Mouse (Mus musculus) CH12.LX (cell line): ENCODE data around the gene Pou1f1. TPM values are rescaled to one million over a fixed set of nuclear protein-coding genes. Genes with fewer than 3 reads are reported as not detected.

ENCODE experiments used
- DNase-seq: peaks from one replicate; pipeline ENCODE4 v3.0.0-alpha.2; 2013; ENCODE audit errors: extremely low read depth
- H3K27ac ChIP-seq: 2 replicates; pipeline ENCODE4 v1.5.1; 2012; ENCODE audit warnings: low read depth, mild to moderate bottlenecking, control low read depth, moderate library complexity; ENCODE audit not compliant: insufficient read depth
- H3K27me3 ChIP-seq: replicated peaks from 2 replicates; pipeline ENCODE3; 2012; ENCODE audit warnings: inconsistent platforms
- H3K36me3 ChIP-seq, 2 experiments: replicated peaks in 1 of 2; 2 replicates each; pipeline versions ENCODE3 to v1.6.1; 2012; ENCODE audit warnings: inconsistent platforms in 1 of 2, low read length in 1 of 2, mild to moderate bottlenecking in 1 of 2, mixed read lengths in 1 of 2, moderate library complexity in 1 of 2; ENCODE audit not compliant: control insufficient read depth in 1 of 2, insufficient read depth in 1 of 2
- H3K4me1 ChIP-seq, 2 experiments: 2 replicates each; pipeline ENCODE4 v1.6.1; 2012; ENCODE audit warnings: inconsistent platforms in 1 of 2, moderate library complexity in 1 of 2; ENCODE audit not compliant: insufficient read depth in 2 of 2, control insufficient read depth in 1 of 2
- H3K4me2 ChIP-seq: 2 replicates; pipeline ENCODE4 v1.6.1; 2012; ENCODE audit warnings: low read depth, mild to moderate bottlenecking, control low read depth; ENCODE audit not compliant: poor library complexity, insufficient read depth, severe bottlenecking
- H3K4me3 ChIP-seq, 3 experiments: fragments of 150-350 bp in 1 of 3; sonication (generic) in 1 of 3; replicated peaks in 1 of 3; 2 replicates each; pipeline versions ENCODE3 to v1.5.1; 2011 to 2012; ENCODE audit warnings: low read depth in 2 of 3, low read length in 2 of 3, mild to moderate bottlenecking in 2 of 3, moderate library complexity in 2 of 3, control low read depth in 1 of 3, improper control_type of control experiment in 1 of 3, inconsistent platforms in 1 of 3, mixed read lengths in 1 of 3; ENCODE audit not compliant: poor library complexity in 1 of 3
- H3K79me2 ChIP-seq: replicated peaks from 2 replicates; pipeline ENCODE4 v1.6.1; 2012; ENCODE audit warnings: mild to moderate bottlenecking, moderate library complexity; ENCODE audit not compliant: control insufficient read depth, poor library complexity, insufficient read depth, severe bottlenecking; ENCODE audit errors: extremely low read depth
- H3K9ac ChIP-seq: 2 replicates; pipeline ENCODE4 v1.6.1; 2012; ENCODE audit warnings: low read depth, mild to moderate bottlenecking, control low read depth, moderate library complexity; ENCODE audit not compliant: insufficient read depth
- H3K9me3 ChIP-seq: replicated peaks from 2 replicates; pipeline ENCODE3; 2012; ENCODE audit warnings: low read length, inconsistent platforms, mixed read lengths
- BHLHE40 ChIP-seq: IDR thresholded peaks from 2 replicates; pipeline ENCODE4 v1.6.1; 2011; ENCODE audit warnings: mild to moderate bottlenecking, low read depth, low read length, improper control_type of control experiment
- CHD1 ChIP-seq: IDR thresholded peaks from 2 replicates; pipeline ENCODE4 v1.6.1; 2012; ENCODE audit warnings: low read depth, low read length, improper control_type of control experiment, inconsistent platforms
- CHD2 ChIP-seq: IDR thresholded peaks from 2 replicates; pipeline ENCODE4 v1.6.1; 2011; ENCODE audit warnings: low read length, improper control_type of control experiment
- CTCF ChIP-seq, 2 experiments: IDR thresholded peaks in 1 of 2; conservative IDR thresholded peaks in 1 of 2; 2 replicates each; pipeline ENCODE4 v1.5.1; 2011 to 2012; ENCODE audit warnings: low read depth in 2 of 2, low read length in 2 of 2, improper control_type of control experiment in 1 of 2, inconsistent platforms in 1 of 2, mild to moderate bottlenecking in 1 of 2, moderate library complexity in 1 of 2
- E2F4 ChIP-seq: IDR thresholded peaks from 2 replicates; pipeline ENCODE4 v1.6.1; 2011; ENCODE audit warnings: low read depth, low read length, improper control_type of control experiment; ENCODE audit not compliant: insufficient replicate concordance
- EP300 ChIP-seq: IDR thresholded peaks from 2 replicates; pipeline ENCODE4 v1.6.1; 2011; ENCODE audit warnings: low read length, improper control_type of control experiment
- ETS1 ChIP-seq: conservative IDR thresholded peaks from 2 replicates; pipeline ENCODE4 v1.6.1; 2012; ENCODE audit warnings: low read depth, mild to moderate bottlenecking, inconsistent platforms, low read length, improper control_type of control experiment, moderate library complexity
- HCFC1 ChIP-seq: IDR thresholded peaks from 2 replicates; pipeline ENCODE4 v1.6.1; 2012; ENCODE audit warnings: low read depth, mild to moderate bottlenecking, inconsistent platforms, low read length, improper control_type of control experiment
- IRF4 ChIP-seq: IDR thresholded peaks from 2 replicates; pipeline ENCODE4 v1.6.1; 2014; ENCODE audit warnings: low read depth, mild to moderate bottlenecking, inconsistent platforms, low read length, improper control_type of control experiment
- JUN ChIP-seq: IDR thresholded peaks from 2 replicates; pipeline ENCODE4 v1.6.1; 2011; ENCODE audit warnings: low read depth, mild to moderate bottlenecking, low read length, improper control_type of control experiment, moderate library complexity; ENCODE audit not compliant: insufficient read depth
- KAT2A ChIP-seq: IDR thresholded peaks from 2 replicates; pipeline ENCODE4 v1.6.1; 2012; ENCODE audit warnings: low read length, improper control_type of control experiment, inconsistent platforms; ENCODE audit not compliant: insufficient replicate concordance
- MAFK ChIP-seq: IDR thresholded peaks from 2 replicates; pipeline ENCODE4 v1.6.1; 2011; ENCODE audit warnings: low read length, improper control_type of control experiment; ENCODE audit not compliant: insufficient replicate concordance
- MEF2A ChIP-seq: IDR thresholded peaks from 2 replicates; pipeline ENCODE4 v1.6.1; 2014; ENCODE audit warnings: low read depth, mild to moderate bottlenecking, inconsistent platforms, low read length, improper control_type of control experiment, borderline replicate concordance
- MXI1 ChIP-seq: IDR thresholded peaks from 2 replicates; pipeline ENCODE4 v1.6.1; 2011; ENCODE audit warnings: mild to moderate bottlenecking, low read depth, low read length, improper control_type of control experiment
- MYC ChIP-seq: IDR thresholded peaks from 2 replicates; pipeline ENCODE4 v1.6.1; 2011; ENCODE audit warnings: low read depth, mild to moderate bottlenecking, improper control_type of control experiment, low read length
- NELFE ChIP-seq: IDR thresholded peaks from 2 replicates; pipeline ENCODE4 v1.6.1; 2011; ENCODE audit warnings: low read depth, low read length, improper control_type of control experiment
- NRF1 ChIP-seq: IDR thresholded peaks from 2 replicates; pipeline ENCODE4 v1.6.1; 2014; ENCODE audit warnings: low read depth, mild to moderate bottlenecking, inconsistent platforms, low read length, improper control_type of control experiment, moderate library complexity
- POLR2AphosphoS2 ChIP-seq: IDR thresholded peaks from 2 replicates; pipeline ENCODE4 v1.6.1; 2011; ENCODE audit warnings: low read depth, low read length, improper control_type of control experiment
- RAD21 ChIP-seq: IDR thresholded peaks from 2 replicates; pipeline ENCODE4 v1.6.1; 2011; ENCODE audit warnings: low read depth, mild to moderate bottlenecking, low read length, improper control_type of control experiment, moderate library complexity
- RCOR1 ChIP-seq: conservative IDR thresholded peaks from 2 replicates; pipeline ENCODE4 v1.6.1; 2012; ENCODE audit warnings: low read depth, mild to moderate bottlenecking, inconsistent platforms, low read length, improper control_type of control experiment
- TBP ChIP-seq: conservative IDR thresholded peaks from 2 replicates; pipeline ENCODE4 v1.6.1; 2011; ENCODE audit warnings: low read depth, low read length, improper control_type of control experiment
- TCF12 ChIP-seq: IDR thresholded peaks from 2 replicates; pipeline ENCODE4 v1.6.1; 2014; ENCODE audit warnings: low read depth, mild to moderate bottlenecking, inconsistent platforms, low read length, improper control_type of control experiment
- UBTF ChIP-seq: IDR thresholded peaks from 2 replicates; pipeline ENCODE4 v1.6.1; 2012; ENCODE audit warnings: low read depth, mild to moderate bottlenecking, inconsistent platforms, low read length, improper control_type of control experiment, moderate library complexity
- USF1 ChIP-seq: IDR thresholded peaks from 2 replicates; pipeline ENCODE4 v1.6.1; 2014; ENCODE audit warnings: low read depth, mild to moderate bottlenecking, inconsistent platforms, low read length, improper control_type of control experiment
- ZC3H11A ChIP-seq: IDR thresholded peaks from 2 replicates; pipeline ENCODE4 v1.6.1; 2012; ENCODE audit warnings: low read depth, mild to moderate bottlenecking, inconsistent platforms, low read length, improper control_type of control experiment
- ZKSCAN1 ChIP-seq: IDR thresholded peaks from 2 replicates; pipeline ENCODE4 v1.6.1; 2012; ENCODE audit warnings: low read depth, inconsistent platforms, low read length, improper control_type of control experiment, borderline replicate concordance
- ZNF384 ChIP-seq: IDR thresholded peaks from 2 replicates; pipeline ENCODE4 v1.6.1; 2012; ENCODE audit warnings: low read depth, low read length, improper control_type of control experiment, inconsistent platforms
- dilution Hi-C: fragments of 300-500 bp; cut with MboI; formaldehyde crosslinking; loops from 2 replicates; pipeline ENCODE4 v1.14.3; 2020; ENCODE audit warnings: low sequenced_read_pairs; ENCODE audit not compliant: extremely low pct_unique_long_range_greater_than_20kb, extremely low pct_ligation_motif_present
- in situ Hi-C: fragments of 300-500 bp; cut with MboI; formaldehyde crosslinking; loops from 3 replicates; pipeline ENCODE4 v1.14.3; 2019; ENCODE audit warnings: low sequenced_read_pairs, low pct_ligation_motif_present, low pct_unique_long_range_greater_than_20kb, mixed read lengths
- polyA plus RNA-seq: library from polyadenylated mRNA; unstranded; fragments of >175 nt; gene quantifications from 2 replicates; pipeline ENCODE4 v1.2.1, GENCODE M21; 2012; ENCODE audit warnings: low read depth; ENCODE audit not compliant: insufficient read length
- total RNA-seq, 2 experiments: library from RNA; depleted of rRNA; stranded (reverse); fragments of 300-350 nt in 1 of 2; fragments of >200 nt in 1 of 2; gene quantifications; 2 replicates each; pipeline ENCODE4 v1.2.3; 2012 to 2014

Pou1f1 gene
- total and polyA plus RNA-seq, 3 experiments = not detected

DNA sequence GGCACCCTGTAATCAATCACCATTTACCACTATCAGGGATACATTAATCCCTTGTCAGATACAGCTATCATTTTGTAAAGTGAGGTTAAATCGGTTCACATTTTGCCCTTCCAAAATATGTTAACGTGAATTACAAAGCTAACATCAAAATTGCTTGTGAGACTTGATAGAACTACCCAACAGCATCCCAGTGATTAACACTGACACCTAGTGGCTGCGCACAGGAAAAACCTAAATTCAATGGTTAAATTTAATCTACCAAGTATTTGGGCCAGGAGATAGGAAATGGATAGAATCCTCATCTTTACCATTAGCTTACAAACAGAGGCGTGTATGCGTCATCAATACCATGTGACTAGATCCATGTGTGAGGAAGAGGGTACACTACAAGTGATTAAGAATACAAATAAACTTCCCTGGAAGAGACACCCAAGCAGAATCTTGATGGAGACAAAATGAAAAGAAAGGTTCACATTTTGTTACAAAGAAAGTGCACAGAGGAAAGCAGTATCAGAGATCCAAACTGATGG lies 47.8 kb upstream of the Pou1f1 start (continued):
- TF ChIP-seq UBTF (no peak), MYC (no peak), ZNF384 (no peak), ETS1 (no peak), RCOR1 (no peak), NELFE (0 out of 2 replicates have a peak, but pooled peaks have one; percentile 16)

DNA sequence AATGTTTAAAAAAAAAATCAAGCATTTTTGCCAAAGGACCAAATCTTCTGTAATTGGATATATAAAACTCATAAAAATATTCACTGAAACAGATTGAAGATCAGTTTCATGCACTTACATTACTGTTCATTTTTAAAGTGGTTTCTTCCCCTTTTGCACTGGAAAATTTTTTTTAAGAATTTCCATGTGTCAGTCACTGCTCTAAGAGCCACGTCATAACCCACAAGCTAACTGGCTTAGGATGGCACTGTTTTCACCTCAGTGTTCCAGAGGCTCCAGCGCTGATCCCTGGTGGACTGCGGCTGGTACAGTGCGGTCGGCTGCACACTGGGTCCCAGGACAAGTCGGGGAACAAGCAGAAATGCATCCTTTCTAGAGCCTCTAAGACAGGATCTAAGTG lies 34.6 kb upstream of the Pou1f1 start:
- peak; percentile 53 for DNase-seq
- Histone ChIP-seq H3K27me3 (no peaks in the 10 kb centered on the region), H3K4me2 (no peak overlapping the region), H3K9ac (no peak overlapping the region), H3K9me3 (no peaks in the 10 kb centered on the region), H3K4me3 (no peak overlapping the region), H3K36me3 (no peaks in the 10 kb centered on the region), H3K79me2 (no peaks in the 10 kb centered on the region), H3K4me1 (peaks cover 0 to 10% of the 10 kb centered on the region in 2 experiments; a peak in 2 of 4 replicates), H3K27ac (no peak overlapping the region)
- TF ChIP-seq MYC (no peak), EP300 (peak; percentile 84), E2F4 (no peak), USF1 (no peak), BHLHE40 (no peak), JUN (no peak), IRF4 (0 out of 2 replicates have a peak, but pooled peaks have one; percentile 15), RCOR1 (no peak), ZNF384 (peak; percentile 91), KAT2A (no peak), TBP (no peak)
- in situ Hi-C loops (loop anchor here (25.0 kb wide), 2 partner anchors 573 to 723 kb away; partner anchors contain the start of gene 4930453N24Rik), dilution Hi-C loops (no loop called here)

GRCm38 (mm10) chr16:65496030-65496429 lies 24.3 kb upstream of the Pou1f1 start:
- H3K9ac ChIP-seq = no peak overlapping the region
- peaks cover 0 to 7% of the 10 kb centered on the region in 2 experiments; a peak in 1 of 4 replicates for H3K4me1 ChIP-seq
- no peak overlapping the region for H3K4me2 ChIP-seq
- no peaks in the 10 kb centered on the region for H3K9me3 ChIP-seq
- H3K4me3 ChIP-seq = no peak overlapping the region
- in situ Hi-C loops (loop anchor here (25.0 kb wide), 2 partner anchors 584 to 734 kb away; partner anchors contain the start of gene 4930453N24Rik), dilution Hi-C loops (no loop called here)
- H3K27ac ChIP-seq = no peak overlapping the region
- no peaks in the 10 kb centered on the region for H3K36me3 ChIP-seq
- H3K27me3 ChIP-seq = no peaks in the 10 kb centered on the region
- no peaks in the 10 kb centered on the region for H3K79me2 ChIP-seq
- DNase-seq = no peak
- no peak for TF ChIP-seq CHD1
- TF ChIP-seq MEF2A = no peak
- TF ChIP-seq POLR2AphosphoS2 = no peak
- no peak for TF ChIP-seq NELFE
- no peak for TF ChIP-seq HCFC1
- no peak for TF ChIP-seq ZKSCAN1
- no peak for TF ChIP-seq CTCF (conservative IDR thresholded peaks at IDR 0.05 in 1 of 2, IDR thresholded peaks at IDR 0.05 in 1 of 2; ENCODE audit: low read depth in 2 of 2, low read length in 2 of 2)
- TF ChIP-seq EP300 = no peak
- no peak for TF ChIP-seq CHD2
- no peak for TF ChIP-seq NRF1
- TF ChIP-seq ZNF384 = no peak
- no peak for TF ChIP-seq USF1
- TF ChIP-seq IRF4 = no peak
- TF ChIP-seq JUN = no peak
- no peak for TF ChIP-seq ZC3H11A
- TF ChIP-seq MXI1 = no peak
- TF ChIP-seq MAFK = no peak
- TF ChIP-seq RAD21 = no peak
- TF ChIP-seq TCF12 = no peak
